Mouse (Mus musculus) heart, embryonic 11.5 days (tissue): Measurements from ENCODE around the gene Sema4b. TPM values are rescaled to one million over a fixed set of nuclear protein-coding genes. Genes with fewer than 3 reads are reported as not detected.
A peak's percentile ranks its signal among the peaks of the same experiment; 100 is the strongest.

Experiments used
- ATAC-seq: fragments of 200-750 bp; cut with Nextera tagmentation; replicated peaks from 2 replicates; pipeline ENCODE4 v1.8.0; 2017; ENCODE audit warnings: moderate library complexity; ENCODE audit not compliant: insufficient number of reproducible peaks, low FRiP score, low TSS enrichment
- H3K27ac ChIP-seq: fragments of 300-500 bp; sonication (generic); 2 replicates; pipeline ENCODE4 v1.5.1; 2014; ENCODE audit warnings: mild to moderate bottlenecking, low read depth, low read length
- H3K27me3 ChIP-seq: fragments of 300-500 bp; sonication (generic); 2 replicates; pipeline ENCODE4 v1.6.1; 2014; ENCODE audit warnings: mild to moderate bottlenecking, low read length, mixed read lengths; ENCODE audit not compliant: control insufficient read depth, insufficient read depth
- H3K36me3 ChIP-seq: fragments of 300-500 bp; sonication (generic); 2 replicates; pipeline ENCODE4 v1.6.1; 2014; ENCODE audit warnings: mild to moderate bottlenecking, low read length, moderate library complexity, mixed read lengths; ENCODE audit not compliant: control insufficient read depth, insufficient read depth
- H3K4me1 ChIP-seq: fragments of 300-500 bp; sonication (generic); 2 replicates; pipeline ENCODE4 v1.6.1; 2014; ENCODE audit warnings: low read length; ENCODE audit not compliant: control insufficient read depth, insufficient read depth
- H3K4me2 ChIP-seq: fragments of 300-500 bp; sonication (generic); 2 replicates; pipeline ENCODE4 v1.6.1; 2014; ENCODE audit warnings: mild to moderate bottlenecking, moderate library complexity
- H3K4me3 ChIP-seq: fragments of 300-500 bp; sonication (generic); 2 replicates; pipeline ENCODE4 v1.5.1; 2014; ENCODE audit warnings: low read depth, low read length
- H3K9ac ChIP-seq: fragments of 300-500 bp; sonication (generic); 2 replicates; pipeline ENCODE4 v1.6.1; 2014; ENCODE audit warnings: mild to moderate bottlenecking, low read depth, low read length, moderate library complexity
- H3K9me3 ChIP-seq: fragments of 300-500 bp; sonication (generic); replicated peaks from 2 replicates; pipeline ENCODE4 v1.6.1; 2016; ENCODE audit warnings: low read length; ENCODE audit not compliant: control insufficient read depth
- WGBS: fragments of 180-500 bp; shearing (Covaris S2); extraction: QIAGEN DNeasy Blood & Tissue Kit; methylation state at CpG from one replicate; pipeline ENCODE4 v1.1.7; 2014; ENCODE audit not compliant: insufficient replicate concordance; 5-methylcytosine and 5-hydroxymethylcytosine counted together
- polyA plus RNA-seq: library from polyadenylated mRNA; unstranded; fragments of >200 nt; fragmentation: Nextera tagmentation; extraction: Ambion mirVana; gene quantifications from 2 replicates; pipeline ENCODE4 v1.2.1, GENCODE M21; 2014

The Sema4b gene
- polyA plus RNA-seq, 1 experiment from 2014 or later: 8.5 TPM

GRCm38 (mm10) chr7:80246148-80246721 is 59.6 kb downstream of the Sema4b start, which contains the start of gene Ttll13:
Ttll13 (plus strand) TSS chr7:80246376.
- peak within 1 kb of the TSS; percentile 86 for H3K27ac ChIP-seq
- ATAC-seq: peak; percentile 97
- WGBS: under 1% methylated on average over 48 of the region's 48 CpGs

GRCm38 (mm10) chr7:80246859-80247258 is 60.2 kb downstream of the Sema4b start:
- H3K9ac ChIP-seq: peak overlapping the region; percentile 66
- H3K27me3 ChIP-seq: no peaks in the 10 kb centered on the region
- WGBS: 31% methylated on average over 7 of the region's 7 CpGs
- peak overlapping the region; percentile 54 for H3K4me3 ChIP-seq
- peak overlapping the region; percentile 86; the same call in 1 of the 2 replicates for H3K27ac ChIP-seq
- H3K4me2 ChIP-seq: peak overlapping the region; percentile 65
- no peaks in the 10 kb centered on the region for H3K9me3 ChIP-seq
- H3K4me1 ChIP-seq: peaks cover 2% of the 10 kb centered on the region; the same call in 1 of the 2 replicates
- no peak for ATAC-seq
- H3K36me3 ChIP-seq: no peaks in the 10 kb centered on the region

More at GRCm38 (mm10) chr7:80246148-80246721, 59.6 kb downstream of the Sema4b start, which contains the start of gene Ttll13:
- H3K4me1 ChIP-seq: peaks cover 2% of the 10 kb centered on the region; the same call in 1 of the 2 replicates
- H3K9ac ChIP-seq: peak within 1 kb of the TSS; percentile 66
- no peaks in the 10 kb centered on the region for H3K36me3 ChIP-seq
- H3K9me3 ChIP-seq: no peaks in the 10 kb centered on the region
- peak within 1 kb of the TSS; percentile 54 for H3K4me3 ChIP-seq
- H3K4me2 ChIP-seq: peak within 1 kb of the TSS; percentile 65
- no peaks in the 10 kb centered on the region for H3K27me3 ChIP-seq

- no peaks in the 10 kb centered on the region for H3K9me3 ChIP-seq
- no peaks in the 10 kb centered on the region for H3K27me3 ChIP-seq
- 73% methylated on average over 7 of the region's 7 CpGs for WGBS
- no peaks in the 10 kb centered on the region for H3K4me1 ChIP-seq
- H3K27ac ChIP-seq: no peak overlapping the region
- H3K4me2 ChIP-seq: no peak overlapping the region
- no peak for ATAC-seq
- H3K4me3 ChIP-seq: no peak overlapping the region
- H3K9ac ChIP-seq: no peak overlapping the region
- no peaks in the 10 kb centered on the region for H3K36me3 ChIP-seq
Measured at GRCm38 (mm10) chr7:80252437-80252836, 65.8 kb downstream of the Sema4b start.

- Histone ChIP-seq H3K4me2 (no peak overlapping the region), H3K27ac (no peak overlapping the region), H3K36me3 (no peaks in the 10 kb centered on the region), H3K4me3 (no peak overlapping the region), H3K4me1 (no peaks in the 10 kb centered on the region), H3K9me3 (no peaks in the 10 kb centered on the region), H3K9ac (no peak overlapping the region), H3K27me3 (0 out of 2 replicates have a peak, but pooled peaks cover 2% of the 10 kb centered on the region)
- ATAC-seq: no peak
- 63% methylated on average over 11 of the region's 11 CpGs for WGBS
Measured at GRCm38 (mm10) chr7:80252886-80253285, 66.2 kb downstream of the Sema4b start.

- peaks cover 11% of the 10 kb centered on the region for H3K27me3 ChIP-seq
- H3K4me1 ChIP-seq: 0 out of 2 replicates have a peak, but pooled peaks cover 5% of the 10 kb centered on the region
- 66% methylated on average over 2 of the region's 2 CpGs for WGBS
- H3K4me2 ChIP-seq: no peak overlapping the region
- H3K36me3 ChIP-seq: no peaks in the 10 kb centered on the region
- H3K9ac ChIP-seq: no peak overlapping the region
- H3K27ac ChIP-seq: no peak overlapping the region
- H3K4me3 ChIP-seq: no peak overlapping the region
- no peak for ATAC-seq
- H3K9me3 ChIP-seq: no peaks in the 10 kb centered on the region
Measured at GRCm38 (mm10) chr7:80255981-80256380, 69.3 kb downstream of the Sema4b start.

GRCm38 (mm10) chr7:80257706-80258105 is 71.1 kb downstream of the Sema4b start:
- Histone ChIP-seq H3K36me3 (no peaks in the 10 kb centered on the region), H3K4me1 (peaks cover 10% of the 10 kb centered on the region; the same call in 1 of the 2 replicates), H3K9ac (no peak overlapping the region), H3K4me3 (no peak overlapping the region), H3K27me3 (peaks cover 11% of the 10 kb centered on the region), H3K27ac (no peak overlapping the region), H3K9me3 (no peaks in the 10 kb centered on the region), H3K4me2 (no peak overlapping the region)
- WGBS: 56% methylated on average over 2 of the region's 2 CpGs
- ATAC-seq: no peak

- peak; percentile 81 for ATAC-seq
- WGBS: 25% methylated on average over 40 of the region's 40 CpGs
Measured at GRCm38 (mm10) chr7:80260625-80261371, 74.2 kb downstream of the Sema4b start, which contains the start of gene Ngrn. Ngrn (plus strand) TSS chr7:80261215.

GRCm38 (mm10) chr7:80261372-80261990 is 74.8 kb downstream of the Sema4b start:
- peak overlapping the region; percentile 88 for H3K4me2 ChIP-seq
- peak; percentile 54; the same call in 1 of the 2 replicates for ATAC-seq
- peak overlapping the region; percentile 76 for H3K4me3 ChIP-seq
- H3K4me1 ChIP-seq: peaks cover 10% of the 10 kb centered on the region; the same call in 1 of the 2 replicates
- H3K36me3 ChIP-seq: peaks cover 9% of the 10 kb centered on the region
- H3K9me3 ChIP-seq: no peaks in the 10 kb centered on the region
- under 1% methylated on average over 32 of the region's 32 CpGs for WGBS
- H3K27ac ChIP-seq: peak overlapping the region; percentile 72
- peaks cover 11% of the 10 kb centered on the region for H3K27me3 ChIP-seq
- peak overlapping the region; percentile 81 for H3K9ac ChIP-seq

More at GRCm38 (mm10) chr7:80260625-80261371, 74.2 kb downstream of the Sema4b start, which contains the start of gene Ngrn:
- Histone ChIP-seq H3K9ac (peak within 1 kb of the TSS; percentile 81), H3K36me3 (peaks cover 7% of the 10 kb centered on the region), H3K27ac (peak within 1 kb of the TSS; percentile 72), H3K9me3 (no peaks in the 10 kb centered on the region), H3K4me2 (peak within 1 kb of the TSS; percentile 88), H3K27me3 (peaks cover 11% of the 10 kb centered on the region), H3K4me3 (peak within 1 kb of the TSS; percentile 76), H3K4me1 (peaks cover 10% of the 10 kb centered on the region; the same call in 1 of the 2 replicates)
